Mouse (Mus musculus) cerebellum, adult 11 months (tissue): ENCODE data around the gene Mpp2.

Source experiments
- DNase-seq: peaks from one replicate; pipeline ENCODE4 v3.0.0; 2022

The Mpp2 gene

DNA sequence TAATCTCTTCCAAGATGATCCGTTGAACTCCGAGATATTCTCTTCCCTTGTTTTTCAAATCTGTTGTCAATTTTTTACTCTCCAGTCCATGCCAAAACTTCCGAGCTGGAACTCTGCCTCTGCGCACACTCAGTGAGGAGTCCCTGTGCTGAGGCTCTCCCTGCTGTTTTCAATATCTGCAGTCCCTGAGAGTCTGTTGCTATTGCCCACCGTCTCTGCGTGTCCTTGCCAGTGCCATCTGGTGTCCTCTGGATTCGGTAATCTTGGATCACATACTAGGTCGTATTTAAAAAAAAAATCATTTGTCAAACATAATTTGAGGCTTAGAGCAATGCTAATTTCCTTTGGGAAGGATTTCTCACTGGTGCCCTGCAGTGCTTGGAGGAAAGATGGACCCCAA, 53.4 kb downstream of the Mpp2 start:
- peak; percentile 83 for DNase-seq

DNA sequence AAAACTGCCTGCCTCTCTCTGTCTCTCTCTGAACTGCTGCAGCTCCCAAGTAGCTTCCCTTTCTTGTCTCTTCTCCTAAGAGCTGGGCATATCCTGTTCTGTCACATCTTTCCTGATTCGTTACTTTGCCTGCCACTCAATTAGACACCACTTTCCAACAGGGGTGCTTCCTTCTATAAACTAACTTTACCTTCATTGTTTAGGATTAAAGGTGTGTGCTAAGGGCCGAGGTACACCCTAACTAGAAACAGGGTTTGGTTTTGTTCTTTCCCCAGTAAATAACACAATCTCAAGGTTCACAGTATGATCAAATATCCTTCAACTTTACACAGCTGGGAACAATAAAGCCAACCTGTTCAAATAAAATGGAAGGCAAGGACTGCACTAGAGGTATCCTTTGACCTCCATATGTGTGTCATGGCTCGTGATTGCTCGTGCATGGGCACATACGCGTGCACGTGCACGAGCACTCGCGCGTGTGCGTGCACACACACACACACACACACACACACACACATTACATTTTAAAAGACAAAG, 55.2 kb downstream of the Mpp2 start:
- no peak for DNase-seq

DNA sequence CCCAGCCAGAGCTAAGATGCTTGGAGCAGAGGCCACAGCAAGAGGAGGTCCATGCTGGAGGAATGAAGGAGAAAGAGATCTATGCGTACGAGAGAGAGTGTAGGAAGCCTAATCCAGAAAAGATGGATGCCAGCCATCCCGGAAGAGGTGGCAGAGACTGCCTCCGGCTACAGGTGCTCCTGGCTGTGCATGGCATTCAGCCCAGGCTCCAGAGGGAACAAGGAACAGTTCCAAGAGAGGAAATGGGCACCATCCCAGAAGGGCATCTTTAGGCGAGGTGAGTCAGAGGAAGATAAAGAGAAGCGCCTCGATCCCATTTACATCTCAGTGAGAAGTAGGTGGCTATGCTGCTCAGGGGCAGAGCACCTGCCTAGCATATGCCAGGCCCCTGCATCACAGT, 57.2 kb downstream of the Mpp2 start:
- DNase-seq: peak; percentile 98

DNA sequence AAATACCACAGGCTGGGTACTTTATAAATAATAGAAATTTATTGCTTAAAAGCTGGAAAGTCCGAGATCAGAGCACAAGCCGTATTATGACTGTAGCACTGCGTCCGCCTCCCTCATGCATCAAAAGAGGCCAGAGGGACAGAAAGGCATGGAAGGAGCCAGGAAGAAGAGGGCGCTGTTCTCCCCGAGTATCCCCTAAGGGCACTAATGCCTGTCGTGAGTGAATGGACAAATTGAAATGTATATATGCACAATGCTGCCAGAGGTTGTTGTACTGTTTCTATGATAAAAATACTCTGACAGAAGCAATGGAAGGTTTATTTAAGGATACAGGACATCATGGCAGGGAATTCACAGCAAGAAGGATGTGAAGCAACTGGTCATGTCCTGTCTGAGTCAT, 58.3 kb downstream of the Mpp2 start:
- no peak for DNase-seq

DNA sequence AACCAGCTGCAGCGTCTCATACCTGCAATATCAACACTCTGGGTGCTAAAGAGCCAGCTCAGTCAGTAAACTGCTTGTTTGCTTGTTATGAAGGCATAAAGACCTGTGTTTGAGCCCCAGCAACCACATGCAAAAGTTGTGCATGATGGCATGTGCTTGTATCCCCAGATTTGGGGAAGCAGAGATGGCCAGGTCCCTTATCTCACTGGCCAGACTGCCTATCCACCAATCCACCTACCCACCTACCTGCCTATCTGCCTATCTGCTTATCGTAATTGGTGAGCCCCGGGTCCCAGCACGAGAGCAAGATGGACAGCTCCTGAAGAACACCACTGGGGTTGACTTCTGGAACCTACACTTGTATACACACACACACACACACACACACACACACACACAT, 59.0 kb downstream of the Mpp2 start:
- DNase-seq: no peak

DNA sequence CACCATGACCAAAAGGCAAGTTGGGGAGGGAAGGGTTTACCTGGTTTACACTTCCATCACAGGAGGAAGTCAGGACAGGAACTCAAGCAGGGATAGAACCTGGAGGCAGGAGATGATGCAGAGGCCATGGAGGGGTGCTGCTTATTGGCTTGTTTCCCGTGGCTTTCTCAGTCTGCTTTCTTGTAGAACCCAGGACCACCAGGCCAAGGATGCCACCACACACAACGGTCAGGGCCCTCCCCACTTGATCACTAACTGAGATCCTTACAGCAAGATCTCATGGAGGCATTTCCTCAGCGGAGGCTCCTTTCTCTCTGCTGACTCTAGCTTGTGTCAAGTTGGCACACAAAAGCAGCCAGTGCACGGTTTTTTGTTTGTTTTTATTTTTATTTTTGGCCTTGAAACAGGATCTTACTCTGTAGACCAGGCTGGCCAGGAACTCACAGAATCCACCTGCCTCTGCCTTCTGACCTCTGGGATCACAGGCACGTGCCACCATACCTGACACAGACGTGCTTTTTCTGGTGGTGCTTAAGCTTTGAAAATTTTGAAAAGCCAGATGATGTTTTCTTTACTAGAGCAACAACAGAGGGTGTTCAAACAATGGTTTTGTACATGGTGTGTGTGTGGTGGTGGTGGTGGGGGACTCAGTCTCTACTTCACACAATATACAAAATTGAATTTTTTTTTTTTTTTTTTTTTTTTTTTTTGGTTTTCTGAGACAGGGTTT, 60.1 kb downstream of the Mpp2 start, which contains the start of gene Mpp3:
Mpp3 (minus strand) TSS at position 375 of the 730 bp plus-strand sequence.
- DNase-seq: no peak

DNA sequence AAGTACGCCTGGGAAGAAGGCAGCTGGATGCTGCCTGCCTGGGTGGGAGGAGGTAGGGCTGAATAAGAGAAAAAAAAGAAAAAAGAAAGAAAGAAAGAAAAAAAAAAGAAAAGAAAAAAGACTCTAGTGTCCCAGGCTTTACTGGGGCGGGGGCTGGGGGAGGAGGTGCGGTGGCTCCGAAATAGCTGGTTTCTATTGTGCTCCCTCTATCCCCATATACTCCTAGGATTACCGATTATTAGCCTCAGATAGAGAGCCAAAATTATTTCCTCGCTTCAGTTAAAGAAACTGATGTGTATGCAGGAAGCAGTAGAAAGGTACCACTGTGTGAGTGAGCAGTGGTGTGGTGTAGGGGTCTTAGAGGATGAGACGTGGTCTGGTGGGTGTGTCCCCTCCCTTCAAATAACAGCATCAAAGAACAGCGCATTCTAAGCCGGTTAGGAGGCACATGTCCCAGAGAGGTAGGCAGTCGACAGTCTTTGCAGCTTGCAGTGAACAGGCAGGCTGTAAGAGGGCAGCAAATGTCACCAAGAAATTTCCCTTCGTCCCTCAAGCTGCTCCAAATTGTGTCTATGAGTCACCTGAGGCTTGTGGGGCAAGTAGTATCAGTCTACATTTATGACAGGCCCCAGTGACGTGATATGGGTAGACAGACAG, 60.8 kb downstream of the Mpp2 start:
- no peak for DNase-seq

DNA sequence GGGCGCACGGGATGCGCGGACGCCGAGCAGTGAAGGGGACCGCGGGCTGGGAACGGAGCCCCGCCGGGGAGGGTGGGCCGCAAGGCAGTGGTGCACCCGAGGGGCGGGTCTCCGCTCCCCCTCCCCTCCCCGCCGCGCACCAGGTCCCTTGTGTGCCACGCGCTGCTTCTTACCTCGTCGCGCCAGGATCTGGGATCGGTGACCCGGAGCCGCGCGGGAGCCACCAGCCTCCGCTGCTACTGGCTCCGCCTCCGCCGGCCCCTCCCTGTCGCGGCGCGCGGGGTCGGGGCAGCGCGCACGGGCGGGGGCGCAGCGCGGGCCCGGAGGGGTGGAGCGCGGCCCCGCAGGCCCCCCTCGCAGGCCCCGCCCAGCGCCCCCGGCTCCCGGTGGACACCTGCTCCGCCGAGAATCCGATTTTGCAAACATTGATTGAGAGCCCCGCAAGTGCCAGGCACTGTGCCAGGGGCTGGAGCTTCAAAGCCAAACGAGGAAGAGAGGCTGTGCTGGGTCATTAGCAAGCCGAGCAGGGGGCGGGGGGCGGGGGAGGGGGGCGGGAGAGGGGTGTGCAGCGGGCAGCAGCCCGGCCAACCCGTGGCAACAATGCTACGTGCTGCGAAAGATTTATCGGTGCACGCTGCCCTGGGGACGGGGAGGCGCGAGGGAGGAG, 61.5 kb downstream of the Mpp2 start:
- peak; percentile 86 for DNase-seq

DNA sequence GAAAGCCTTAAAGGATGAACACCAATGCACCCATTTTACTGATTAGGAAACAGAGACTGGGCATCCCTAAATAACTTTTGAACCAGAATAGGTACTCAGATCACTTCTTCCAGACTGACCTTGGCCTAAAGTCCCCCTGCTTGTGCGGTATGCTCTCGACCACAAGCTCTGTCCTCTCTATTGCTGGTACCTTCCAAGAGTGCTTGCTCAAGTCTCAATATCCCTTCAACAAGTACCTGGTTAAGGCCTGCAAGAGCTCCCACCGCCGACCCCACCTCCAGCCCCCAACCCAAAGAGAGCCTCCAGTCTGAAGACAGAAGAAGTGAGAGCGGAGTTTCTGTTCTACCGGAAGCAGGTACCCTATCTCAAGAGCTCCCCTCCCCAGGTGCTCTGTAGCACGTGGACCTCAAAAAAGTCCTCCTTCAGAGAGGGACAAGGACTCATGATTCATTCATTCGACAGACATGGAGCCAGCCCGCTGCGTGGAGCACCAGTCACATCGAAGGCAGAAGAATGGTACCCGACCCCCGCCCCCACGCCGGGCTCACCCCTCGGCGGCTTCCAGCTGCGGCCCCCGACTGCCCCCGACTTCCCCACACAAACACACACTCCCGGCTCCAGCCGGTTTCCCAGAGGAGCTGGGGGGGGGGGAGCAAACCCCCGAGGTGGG, 62.2 kb downstream of the Mpp2 start:
- no peak for DNase-seq

DNA sequence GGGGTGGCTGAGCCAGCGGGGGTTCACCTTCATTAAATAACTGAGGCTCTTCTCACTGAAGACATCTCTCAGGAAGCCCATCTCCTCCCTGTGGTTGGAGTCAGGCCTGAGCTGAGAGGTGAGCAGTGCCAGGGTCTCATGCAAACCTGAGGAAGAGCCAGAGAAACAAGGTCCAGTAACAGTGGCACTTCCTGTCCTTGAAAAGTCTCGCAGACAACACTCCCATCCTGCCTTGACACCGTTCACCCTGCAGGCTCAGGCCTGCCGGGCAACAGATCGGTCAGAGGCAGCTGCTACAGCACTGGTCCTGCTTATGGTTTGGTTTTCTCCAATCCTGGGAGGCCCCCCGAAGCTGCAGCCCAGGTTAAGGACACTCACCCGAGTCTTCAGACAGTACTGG, 63.0 kb downstream of the Mpp2 start:
- DNase-seq: no peak

DNA sequence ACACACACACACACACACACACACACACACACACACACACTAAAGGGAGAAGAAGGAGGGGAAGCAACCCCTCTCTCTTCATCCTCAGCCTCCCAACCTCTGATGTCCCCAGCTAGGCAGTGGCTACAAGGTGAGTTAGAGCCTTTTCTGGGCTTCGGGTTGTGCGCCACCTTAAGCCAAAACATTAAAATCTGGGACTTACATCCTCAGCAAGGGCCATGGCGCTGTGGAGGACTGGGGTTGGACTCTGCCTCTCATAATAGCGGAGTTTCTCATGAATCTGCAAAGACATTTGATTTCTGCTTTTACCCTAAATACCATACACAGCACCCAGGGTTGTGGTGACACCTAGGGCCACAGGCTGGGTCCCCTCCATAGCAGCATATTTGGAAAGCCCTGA, 63.4 kb downstream of the Mpp2 start:
- DNase-seq: no peak

DNA sequence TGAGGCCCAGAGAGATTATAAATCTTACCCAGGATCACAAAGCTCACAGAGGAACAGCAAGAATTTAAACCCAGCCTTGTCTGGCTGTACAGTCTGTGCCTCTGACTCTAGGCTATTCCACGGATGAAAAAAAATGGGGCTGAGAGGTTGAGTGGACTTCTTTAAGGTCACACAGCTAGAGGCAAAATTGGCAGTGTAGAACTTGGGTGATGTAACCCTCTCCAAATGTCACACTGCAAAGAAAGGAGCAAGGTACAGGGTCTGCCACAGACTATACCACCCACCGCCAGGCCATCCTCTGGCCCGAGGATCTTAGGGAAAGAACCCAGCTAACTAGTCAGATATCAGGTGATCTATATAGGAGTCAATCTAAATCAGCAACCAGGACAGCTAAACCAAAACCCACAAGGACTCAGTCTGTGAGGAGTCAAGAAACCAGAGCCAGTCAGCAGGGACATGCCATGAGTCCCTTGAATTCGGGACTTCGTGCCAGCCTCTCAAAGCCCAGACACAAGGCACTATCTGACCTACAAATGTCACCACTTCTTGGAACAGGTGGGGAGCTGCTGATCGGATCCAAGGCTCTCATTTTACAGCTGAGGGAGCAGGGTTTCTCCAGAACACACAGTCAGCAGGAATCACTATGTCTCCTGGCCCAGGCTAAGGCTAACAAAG, 64.1 kb downstream of the Mpp2 start:
- DNase-seq: peak; percentile 77

DNA sequence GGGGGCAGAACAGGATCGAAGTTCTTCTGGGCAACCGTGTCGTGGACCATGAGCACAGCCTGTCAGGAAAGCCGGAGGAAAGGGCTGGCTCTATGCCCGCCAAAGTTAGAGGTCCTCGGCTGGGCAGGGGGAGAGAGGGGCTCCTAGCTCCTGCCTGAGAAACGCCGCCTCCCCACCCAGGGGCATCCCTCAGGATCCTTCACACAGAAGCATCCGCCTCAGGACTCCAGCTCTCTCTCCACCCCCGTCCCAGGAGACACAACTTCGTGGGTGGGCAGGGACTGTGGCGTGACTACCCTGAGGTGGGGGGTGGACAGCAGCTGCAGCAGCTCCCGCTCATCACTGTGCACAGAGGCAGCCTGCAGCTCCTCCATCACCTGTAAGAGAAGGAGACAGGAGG, 64.9 kb downstream of the Mpp2 start:
- DNase-seq: no peak

DNA sequence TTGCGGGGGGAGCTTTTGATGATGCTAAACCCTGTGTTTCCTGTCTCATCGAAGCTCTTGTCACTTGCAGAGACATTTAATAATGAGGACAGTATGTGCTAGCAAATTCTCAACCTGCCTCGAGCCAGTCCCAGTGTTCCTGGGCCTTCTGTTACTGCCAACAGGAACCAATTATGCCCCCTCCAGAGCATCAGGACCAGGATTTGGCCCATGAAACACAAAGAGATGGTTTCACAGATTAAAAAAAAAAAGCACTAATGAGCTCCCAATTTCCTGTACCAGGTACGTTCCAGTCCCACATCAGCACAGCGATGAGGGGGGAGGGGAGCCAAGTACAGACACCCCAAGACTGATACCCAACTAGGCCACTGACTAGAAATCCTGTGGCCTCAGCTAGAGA, 67.1 kb downstream of the Mpp2 start:
- DNase-seq: no peak

DNA sequence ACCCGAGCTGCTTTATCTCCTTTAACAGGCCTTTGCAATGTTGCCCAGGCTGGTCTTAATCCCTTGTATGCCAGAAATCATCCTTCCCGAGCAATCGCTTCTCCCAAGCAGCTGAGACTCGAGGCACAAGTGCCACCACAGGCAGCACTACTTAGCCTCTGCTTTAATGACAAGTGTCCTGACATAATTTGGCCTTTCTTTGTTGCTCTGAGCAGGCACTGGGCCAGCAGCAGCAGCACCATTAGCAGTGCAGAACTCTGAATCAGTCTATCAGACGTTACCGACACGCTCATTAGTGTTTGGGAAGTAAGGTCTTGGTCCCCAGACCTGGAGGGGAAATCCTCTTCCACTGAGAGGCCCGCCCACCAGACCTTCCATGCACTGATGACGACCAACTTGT, 68.6 kb downstream of the Mpp2 start:
- DNase-seq: no peak

DNA sequence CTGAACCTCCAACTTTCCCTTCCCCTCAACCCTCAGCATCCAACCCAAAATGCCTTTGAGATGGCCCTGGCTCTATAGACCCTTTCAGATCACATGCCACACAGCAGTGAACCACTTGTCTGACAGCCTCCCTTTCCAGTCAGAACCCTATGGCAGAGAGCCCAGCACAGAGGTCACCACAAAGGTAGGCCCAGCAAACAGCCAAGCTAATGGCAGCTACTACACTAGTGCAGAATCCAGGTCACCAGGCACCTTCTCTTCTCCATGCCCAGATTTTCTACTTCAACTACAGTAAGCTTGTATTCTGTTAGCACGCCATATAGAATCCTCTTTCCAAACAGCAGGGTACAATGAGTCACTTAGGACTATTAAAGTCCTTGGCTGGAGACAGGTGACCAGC, 72.2 kb downstream of the Mpp2 start:
- DNase-seq: no peak

DNA sequence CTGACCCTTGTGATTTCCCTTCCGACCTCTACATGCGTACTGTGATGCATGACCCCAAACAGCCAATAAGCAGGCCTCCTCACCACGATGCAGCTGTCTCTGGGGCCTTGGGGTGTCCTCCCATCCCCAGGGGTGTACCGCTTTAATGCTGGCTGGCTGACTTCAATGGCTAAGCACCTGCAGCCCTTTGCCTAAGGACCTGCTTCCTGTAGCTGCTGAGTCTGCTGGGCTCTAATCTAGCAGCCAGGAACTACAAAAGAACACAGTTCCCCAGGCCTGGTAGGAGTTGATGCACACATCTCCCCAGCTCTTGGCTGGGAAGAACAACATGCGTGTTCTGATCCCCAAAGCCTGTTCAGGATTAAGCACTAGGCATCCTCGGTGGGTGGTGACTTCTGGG, 72.8 kb downstream of the Mpp2 start:
- DNase-seq: no peak

DNA sequence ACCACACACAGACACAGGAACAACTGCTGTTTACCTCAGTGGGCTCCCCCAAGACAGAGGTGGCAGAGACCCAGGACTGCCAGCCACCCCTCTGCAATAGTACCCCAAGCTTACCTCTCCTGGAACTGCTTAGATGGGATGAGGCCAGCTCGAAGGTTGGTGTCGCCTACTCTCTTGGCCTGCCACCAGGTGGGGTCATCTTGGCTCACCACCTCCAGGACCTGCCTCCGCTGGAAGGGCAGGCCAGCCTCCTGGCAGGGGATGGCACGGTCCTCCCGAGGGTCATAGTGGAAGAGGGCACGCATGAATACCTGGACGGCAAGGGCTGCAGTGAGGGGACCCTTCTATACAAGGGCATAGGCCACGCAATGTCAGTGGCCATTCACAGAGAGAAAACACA, 75.1 kb downstream of the Mpp2 start:
- DNase-seq: no peak

DNA sequence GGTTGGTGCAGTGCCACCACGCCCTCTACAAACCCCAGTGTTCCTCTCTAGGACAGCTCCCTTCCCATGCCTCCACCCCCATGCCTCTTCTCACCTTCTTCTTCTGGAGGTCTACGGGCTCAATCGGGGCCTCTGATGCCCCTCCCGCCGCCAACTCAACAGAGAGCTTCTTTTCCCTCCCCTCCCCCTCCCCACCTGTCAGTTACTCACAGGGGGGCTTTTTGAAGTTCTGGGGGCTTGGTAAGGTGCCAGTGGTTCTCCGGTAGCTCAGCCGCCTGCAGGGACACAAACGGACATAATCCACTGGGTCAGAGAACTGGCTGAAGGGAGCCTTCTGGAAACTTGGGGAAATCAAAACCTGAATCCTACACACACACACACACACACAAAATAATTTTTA, 76.8 kb downstream of the Mpp2 start:
- DNase-seq: no peak

DNA sequence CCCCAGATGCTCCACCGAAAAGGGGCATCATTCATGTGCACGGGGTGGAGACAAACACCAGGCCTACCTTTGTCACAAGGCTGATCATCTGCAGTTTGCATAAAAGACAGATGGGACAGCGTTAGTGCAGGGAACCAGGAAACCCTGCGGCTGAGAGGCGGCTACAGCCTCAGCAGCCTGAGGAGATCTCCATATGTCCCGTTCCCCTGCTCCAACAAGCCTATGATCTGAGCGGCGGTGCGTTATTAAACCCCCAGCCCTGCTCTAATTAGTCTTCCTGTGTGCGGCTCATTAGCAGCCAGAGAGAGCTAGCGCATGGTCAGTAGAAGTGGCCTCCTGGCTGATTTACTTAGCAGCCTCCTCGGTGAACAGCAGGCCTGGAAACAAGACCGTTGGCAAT, 78.2 kb downstream of the Mpp2 start:
- peak; percentile 75 for DNase-seq

DNA sequence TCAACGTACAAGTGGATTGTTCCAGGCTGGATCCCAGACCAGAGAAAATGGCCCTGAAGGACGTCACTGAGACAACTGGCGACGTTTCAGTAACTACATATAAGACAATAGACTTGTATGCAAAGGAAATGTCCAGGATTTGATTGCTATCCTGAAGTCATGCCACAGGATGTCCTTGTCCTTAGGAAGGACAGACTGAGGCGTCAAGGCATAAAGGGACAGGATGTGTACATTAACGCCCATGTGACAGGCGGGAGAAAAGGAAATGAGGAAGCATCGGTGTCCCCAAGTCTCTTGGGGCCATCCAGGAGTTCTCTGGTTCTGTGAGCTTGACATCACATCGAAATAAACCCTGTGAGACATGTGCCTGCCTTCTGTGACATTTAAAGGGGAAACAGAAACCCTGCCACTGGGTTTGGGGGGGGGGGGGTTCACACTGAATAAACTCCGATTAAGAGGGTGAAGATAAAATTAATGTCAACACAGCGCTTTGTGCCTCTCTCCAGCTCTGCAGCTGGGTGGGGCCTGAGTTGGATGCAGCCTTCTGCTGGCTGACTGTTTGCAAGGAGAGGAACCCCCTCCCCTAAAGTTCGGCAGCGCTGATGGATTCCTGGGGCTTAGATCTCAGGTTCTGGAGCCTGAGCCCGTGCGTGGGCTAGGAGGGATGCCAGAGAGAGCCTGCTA, 79.2 kb downstream of the Mpp2 start:
- DNase-seq: no peak

DNA sequence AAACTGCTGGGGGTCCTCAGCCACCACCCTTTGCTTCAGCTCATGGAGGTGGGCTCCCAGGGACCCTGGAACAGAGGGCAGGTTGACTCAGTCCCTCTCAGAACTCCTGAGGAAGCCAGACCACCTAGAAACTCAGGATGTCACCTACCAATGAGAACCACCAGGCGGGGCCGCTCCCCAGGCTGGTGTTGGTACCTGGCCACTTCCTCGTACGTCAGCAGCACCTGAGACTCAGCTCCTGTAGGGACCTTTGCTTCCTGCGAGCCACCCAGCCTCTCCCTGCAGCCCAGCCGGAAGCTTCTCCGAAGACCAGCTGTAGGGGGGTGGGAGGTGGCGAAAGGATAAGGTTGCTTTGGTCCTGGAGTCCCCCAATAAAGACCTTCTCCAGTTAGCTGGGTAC, 79.9 kb downstream of the Mpp2 start:
- DNase-seq: no peak
